Mouse (Mus musculus) ES-Bruce4 (cell line): ENCODE results near the gene Tbc1d7.

Experiments
- CTCF ChIP-seq: IDR thresholded peaks from one replicate; pipeline ENCODE4 v1.8.1; 2011; ENCODE audit warnings: low read depth, low read length
- POLR2A ChIP-seq: IDR thresholded peaks from one replicate; pipeline ENCODE4 v1.8.1; 2011; ENCODE audit warnings: low read length; ENCODE audit not compliant: insufficient read depth

DNA sequence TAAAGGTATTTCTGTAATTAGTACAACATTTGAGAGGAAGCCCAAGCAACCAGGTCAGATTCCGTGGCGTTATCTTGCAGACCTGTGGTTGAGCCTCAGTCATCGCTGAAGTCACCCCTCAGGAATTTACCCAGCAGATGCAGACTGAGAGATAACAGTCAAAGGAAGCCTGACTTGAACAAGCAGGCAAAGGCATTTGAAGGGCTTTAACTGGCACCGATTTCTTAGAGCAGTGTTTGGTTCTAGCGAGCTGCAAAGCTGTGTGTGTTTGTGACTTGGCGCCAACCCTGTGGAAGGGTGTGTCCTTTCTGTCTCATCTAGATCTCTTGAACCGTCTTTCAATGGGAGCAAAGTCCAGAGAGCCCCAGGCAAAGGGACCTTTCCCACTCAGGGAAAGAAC, 22.0 kb upstream of the Tbc1d7 start:
- TF ChIP-seq CTCF: no peak
- no peak for TF ChIP-seq POLR2A
